Mouse (Mus musculus): ENCODE data around the gene Cdh12.

DNA sequence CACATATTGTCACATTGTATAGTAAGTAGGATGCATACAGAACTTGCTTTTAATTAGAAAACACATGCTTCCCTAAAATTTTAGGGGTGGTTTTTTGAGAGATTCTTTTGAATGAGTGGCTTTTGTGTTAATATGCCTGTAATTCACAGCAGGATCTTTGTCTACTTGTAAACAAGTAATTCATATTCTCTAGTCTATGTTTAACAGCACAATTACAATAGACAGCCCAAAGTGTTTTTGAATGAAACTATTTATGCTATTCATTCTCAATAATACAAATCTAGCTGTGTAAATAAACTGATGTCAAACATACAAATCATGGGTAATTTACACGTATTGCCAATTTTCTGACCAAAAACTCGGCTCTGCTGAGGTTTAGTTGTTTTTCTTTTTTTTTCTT is 895.3 kb downstream of the Cdh12 start:
- TF ChIP-seq GATA1 (IDR thresholded peaks at IDR 0.05; ENCODE audit: borderline replicate concordance, low read length) (no peak), FLI1 (IDR thresholded peaks at IDR 0.05; ENCODE audit: low read length) (no peak)
